Mouse (Mus musculus): ENCODE data around the gene Crim1. TPM values are rescaled to one million over a fixed set of nuclear protein-coding genes. Genes with fewer than 3 reads are reported as not detected.

Crim1 gene
- polyA plus RNA-seq, 1 experiment from 2014 or later = 2.5 TPM

GRCm38 (mm10) chr17:78232703-78233102, 32.7 kb downstream of the Crim1 start:
- H3K4me3 ChIP-seq = no peak overlapping the region
- 0 out of 2 replicates have a peak, but pooled peaks cover 6% of the 10 kb centered on the region for H3K27me3 ChIP-seq
- H3K4me1 ChIP-seq (replicated peaks) = 0 out of 2 replicates have a peak, but pooled peaks cover 3% of the 10 kb centered on the region
- 37% methylated on average over 13 of the region's 13 CpGs for WGBS
- no peak overlapping the region for H3K27ac ChIP-seq
- no peak overlapping the region for H3K9ac ChIP-seq
- peak overlapping the region; percentile 34 for H3K4me2 ChIP-seq
- H3K9me3 ChIP-seq (replicated peaks) = no peaks in the 10 kb centered on the region
- H3K36me3 ChIP-seq = no peaks in the 10 kb centered on the region
- peak; percentile 67; the same call in 1 of the 2 replicates for ATAC-seq (replicated peaks; ENCODE audit: insufficient number of reproducible peaks, insufficient read depth, low FRiP score, low read depth)

- Histone ChIP-seq H3K9ac (no peak overlapping the region), H3K27me3 (0 out of 2 replicates have a peak, but pooled peaks cover 6% of the 10 kb centered on the region), H3K27ac (no peak overlapping the region), H3K4me3 (no peak overlapping the region), H3K4me2 (no peak overlapping the region), H3K4me1 (replicated peaks) (0 out of 2 replicates have a peak, but pooled peaks cover 3% of the 10 kb centered on the region), H3K9me3 (replicated peaks) (no peaks in the 10 kb centered on the region), H3K36me3 (no peaks in the 10 kb centered on the region)
- 75% methylated on average over 6 of the region's 6 CpGs for WGBS
- ATAC-seq (replicated peaks; ENCODE audit: insufficient number of reproducible peaks, insufficient read depth, low FRiP score, low read depth) = no peak
Observed at GRCm38 (mm10) chr17:78233873-78234272, 33.8 kb downstream of the Crim1 start.

- Histone ChIP-seq H3K4me3 (no peak overlapping the region), H3K9ac (no peak overlapping the region), H3K36me3 (no peaks in the 10 kb centered on the region), H3K9me3 (replicated peaks) (no peaks in the 10 kb centered on the region), H3K4me2 (no peak overlapping the region), H3K27ac (no peak overlapping the region), H3K27me3 (0 out of 2 replicates have a peak, but pooled peaks cover 6% of the 10 kb centered on the region), H3K4me1 (replicated peaks) (0 out of 2 replicates have a peak, but pooled peaks cover 3% of the 10 kb centered on the region)
- ATAC-seq (replicated peaks; ENCODE audit: insufficient number of reproducible peaks, insufficient read depth, low FRiP score, low read depth) = no peak
- WGBS = 45% methylated on average over 12 of the region's 12 CpGs
Observed at GRCm38 (mm10) chr17:78236126-78236525, 36.1 kb downstream of the Crim1 start.

- no peaks in the 10 kb centered on the region for H3K9me3 ChIP-seq (replicated peaks)
- H3K4me2 ChIP-seq = no peak overlapping the region
- H3K36me3 ChIP-seq = no peaks in the 10 kb centered on the region
- H3K4me1 ChIP-seq (replicated peaks) = peaks cover 6% of the 10 kb centered on the region; the same call in 1 of the 2 replicates
- ATAC-seq (replicated peaks; ENCODE audit: insufficient number of reproducible peaks, insufficient read depth, low FRiP score, low read depth) = no peak
- 0 out of 2 replicates have a peak, but pooled peaks cover 3% of the 10 kb centered on the region for H3K27me3 ChIP-seq
- no peak overlapping the region for H3K4me3 ChIP-seq
- H3K9ac ChIP-seq = no peak overlapping the region
- H3K27ac ChIP-seq = no peak overlapping the region
- 93% methylated on average over 13 of the region's 13 CpGs for WGBS
Observed at GRCm38 (mm10) chr17:78237954-78238353, 37.9 kb downstream of the Crim1 start.

- ATAC-seq (replicated peaks; ENCODE audit: insufficient number of reproducible peaks, insufficient read depth, low FRiP score, low read depth) = no peak
- Histone ChIP-seq H3K9me3 (replicated peaks) (no peaks in the 10 kb centered on the region), H3K4me2 (no peak overlapping the region), H3K4me1 (replicated peaks) (peaks cover 10% of the 10 kb centered on the region), H3K36me3 (no peaks in the 10 kb centered on the region), H3K27ac (no peak overlapping the region), H3K4me3 (no peak overlapping the region), H3K27me3 (no peaks in the 10 kb centered on the region), H3K9ac (no peak overlapping the region)
- WGBS = 88% methylated on average over 4 of the region's 4 CpGs
Observed at GRCm38 (mm10) chr17:78240161-78240560, 40.1 kb downstream of the Crim1 start.

GRCm38 (mm10) chr17:78241238-78241637, 41.2 kb downstream of the Crim1 start:
- H3K9ac ChIP-seq = no peak overlapping the region
- no peak overlapping the region for H3K4me2 ChIP-seq
- no peaks in the 10 kb centered on the region for H3K36me3 ChIP-seq
- 52% methylated on average over 7 of the region's 7 CpGs for WGBS
- peaks cover 17% of the 10 kb centered on the region for H3K4me1 ChIP-seq (replicated peaks)
- H3K4me3 ChIP-seq = no peak overlapping the region
- no peak overlapping the region for H3K27ac ChIP-seq
- H3K9me3 ChIP-seq (replicated peaks) = no peaks in the 10 kb centered on the region
- no peaks in the 10 kb centered on the region for H3K27me3 ChIP-seq
- ATAC-seq (replicated peaks; ENCODE audit: insufficient number of reproducible peaks, insufficient read depth, low FRiP score, low read depth) = no peak

GRCm38 (mm10) chr17:78244752-78245151, 44.7 kb downstream of the Crim1 start:
- Histone ChIP-seq H3K27me3 (no peaks in the 10 kb centered on the region), H3K9me3 (replicated peaks) (no peaks in the 10 kb centered on the region), H3K9ac (no peak overlapping the region), H3K27ac (peak overlapping the region; percentile 37; the same call in 1 of the 2 replicates), H3K4me2 (peak overlapping the region; percentile 16; the same call in 1 of the 2 replicates), H3K4me3 (no peak overlapping the region), H3K36me3 (no peaks in the 10 kb centered on the region), H3K4me1 (replicated peaks) (peaks cover 26% of the 10 kb centered on the region)
- no peak for ATAC-seq (replicated peaks; ENCODE audit: insufficient number of reproducible peaks, insufficient read depth, low FRiP score, low read depth)
- 62% methylated on average over 6 of the region's 6 CpGs for WGBS

GRCm38 (mm10) chr17:78245444-78245843, 45.4 kb downstream of the Crim1 start:
- Histone ChIP-seq H3K4me3 (no peak overlapping the region), H3K36me3 (no peaks in the 10 kb centered on the region), H3K27me3 (no peaks in the 10 kb centered on the region), H3K9ac (no peak overlapping the region), H3K9me3 (replicated peaks) (no peaks in the 10 kb centered on the region), H3K4me1 (replicated peaks) (peaks cover 26% of the 10 kb centered on the region), H3K27ac (peak overlapping the region; percentile 37; the same call in 1 of the 2 replicates), H3K4me2 (peak overlapping the region; percentile 16; the same call in 1 of the 2 replicates)
- ATAC-seq (replicated peaks; ENCODE audit: insufficient number of reproducible peaks, insufficient read depth, low FRiP score, low read depth) = no peak
- WGBS = 54% methylated on average over 4 of the region's 4 CpGs

GRCm38 (mm10) chr17:78246634-78247383, 46.8 kb downstream of the Crim1 start:
- no peak overlapping the region for H3K4me2 ChIP-seq
- H3K36me3 ChIP-seq = no peaks in the 10 kb centered on the region
- H3K9ac ChIP-seq = no peak overlapping the region
- peaks cover 23% of the 10 kb centered on the region for H3K4me1 ChIP-seq (replicated peaks)
- H3K27me3 ChIP-seq = no peaks in the 10 kb centered on the region
- no peak for ATAC-seq (replicated peaks; ENCODE audit: insufficient number of reproducible peaks, insufficient read depth, low FRiP score, low read depth)
- no peak overlapping the region for H3K4me3 ChIP-seq
- no peaks in the 10 kb centered on the region for H3K9me3 ChIP-seq (replicated peaks)
- WGBS = 56% methylated on average over 11 of the region's 11 CpGs
- H3K27ac ChIP-seq = peak overlapping the region; percentile 58

- no peak for ATAC-seq (replicated peaks; ENCODE audit: insufficient number of reproducible peaks, insufficient read depth, low FRiP score, low read depth)
- no peak overlapping the region for H3K4me2 ChIP-seq
- H3K4me3 ChIP-seq = no peak overlapping the region
- peaks cover 23% of the 10 kb centered on the region for H3K4me1 ChIP-seq (replicated peaks)
- H3K36me3 ChIP-seq = no peaks in the 10 kb centered on the region
- H3K27me3 ChIP-seq = no peaks in the 10 kb centered on the region
- 58% methylated on average over 5 of the region's 5 CpGs for whole genome bisulfite sequencing
- no peak overlapping the region for H3K9ac ChIP-seq
- H3K27ac ChIP-seq = no peak overlapping the region
- no peaks in the 10 kb centered on the region for H3K9me3 ChIP-seq (replicated peaks)
Observed at GRCm38 (mm10) chr17:78248197-78248596, 48.1 kb downstream of the Crim1 start.

GRCm38 (mm10) chr17:78248943-78249342, 48.9 kb downstream of the Crim1 start:
- Histone ChIP-seq H3K4me3 (no peak overlapping the region), H3K9me3 (replicated peaks) (no peaks in the 10 kb centered on the region), H3K36me3 (no peaks in the 10 kb centered on the region), H3K4me1 (replicated peaks) (peaks cover 23% of the 10 kb centered on the region), H3K9ac (no peak overlapping the region), H3K27me3 (no peaks in the 10 kb centered on the region), H3K27ac (no peak overlapping the region; the same call in 1 of the 2 replicates), H3K4me2 (no peak overlapping the region)
- ATAC-seq (replicated peaks; ENCODE audit: insufficient number of reproducible peaks, insufficient read depth, low FRiP score, low read depth) = 0 out of 2 replicates have a peak, but pooled peaks have one; percentile 8
- 31% methylated on average over 3 of the region's 3 CpGs for WGBS
